Comparison of ENCODE assay signal across 13 mouse cellular contexts in the genomic region with DNA sequence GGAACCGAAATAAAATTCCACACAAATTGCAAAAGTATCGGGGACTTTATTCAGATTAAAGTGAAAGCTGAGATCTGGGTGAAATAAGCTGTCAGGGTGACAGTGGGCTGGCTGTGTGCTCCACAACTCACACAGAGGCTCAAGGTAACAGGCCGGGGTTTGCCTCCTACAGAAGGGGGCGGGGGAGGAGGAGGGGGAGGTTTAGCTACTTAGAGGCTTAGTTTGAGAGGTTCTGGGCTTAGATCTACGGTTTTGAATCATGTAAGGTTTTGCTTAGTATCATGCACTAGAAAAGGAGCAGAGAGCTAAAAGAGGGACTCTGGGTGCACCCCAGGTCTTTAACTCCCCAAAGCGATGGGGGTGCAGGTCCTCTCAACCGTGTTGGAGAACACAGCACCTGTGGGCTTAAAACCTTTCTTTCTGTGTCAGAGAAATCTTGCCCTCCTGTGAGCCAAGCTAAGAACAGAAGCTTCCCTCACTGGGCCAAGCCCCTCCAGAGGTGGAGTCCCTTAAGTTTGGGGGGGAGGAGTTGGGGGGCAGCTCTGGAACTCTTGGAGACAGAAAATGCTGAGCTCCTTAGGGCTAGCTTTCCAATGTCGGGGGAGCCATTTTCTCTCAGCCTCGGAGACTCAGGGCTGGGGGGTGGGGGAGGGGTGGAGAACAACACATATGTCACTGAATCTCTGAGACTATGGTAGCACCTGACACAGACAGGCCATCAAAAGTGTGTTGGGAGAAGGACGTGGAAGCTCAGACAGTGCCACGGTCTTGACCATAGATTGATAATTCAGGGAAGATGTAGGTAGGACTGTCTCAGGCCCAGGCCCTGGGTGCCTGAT. TPM values are rescaled to one million over a fixed set of nuclear protein-coding genes. Genes with fewer than 3 reads are reported as not detected.
"Had no signal": no experiment of that assay in that cellular context is flagged by ENCODE, and none has a peak within 500 bp of the region (broad histone marks: within the 10 kb centered on the region; RNA-seq: fewer than 3 reads in every experiment).

No protein-coding gene starts in this region.

- H3K9me3 ChIP-seq: kidney, embryonic 15.5 days; limb, embryonic 10.5 days; liver, embryonic 15.5 days; midbrain, embryonic 15.5 days had no signal

- DNase-seq: kidney, adult 18-20 months; kidney, postnatal 25 days; lung, embryonic 14.5 days; lung, postnatal 10 days; lung, postnatal 4 days; right cerebral cortex, postnatal 14 days had no signal

- H3K4me3 ChIP-seq: kidney, embryonic 15.5 days; left cerebral cortex, adult 2 months; limb, embryonic 10.5 days; liver, embryonic 15.5 days; midbrain, embryonic 15.5 days had no signal

- ATAC-seq: midbrain, embryonic 15.5 days had no signal

- H3K9ac ChIP-seq: kidney, embryonic 15.5 days; liver, embryonic 15.5 days; lung, embryonic 14.5 days; midbrain, embryonic 15.5 days had no signal

- H3K4me1 ChIP-seq: midbrain, embryonic 15.5 days had no signal

- H3K27me3 ChIP-seq: kidney, embryonic 15.5 days; liver, embryonic 15.5 days; midbrain, embryonic 15.5 days had no signal

- H3K27ac ChIP-seq: kidney, embryonic 15.5 days; left cerebral cortex, adult 2 months; limb, embryonic 10.5 days; liver, embryonic 15.5 days; midbrain, embryonic 15.5 days had no signal

- H3K4me2 ChIP-seq: kidney, embryonic 15.5 days; liver, embryonic 11.5 days; liver, embryonic 15.5 days; lung, embryonic 14.5 days; midbrain, embryonic 11.5 days; midbrain, embryonic 15.5 days had no signal

- H3K36me3 ChIP-seq: kidney, embryonic 15.5 days; limb, embryonic 10.5 days; midbrain, embryonic 15.5 days had no signal

RNA-seq across cellular contexts. Expression of a gene that starts 14.9 kb away (rescaled TPM):
- polyA plus RNA-seq: limb, embryonic 10.5 days; liver, embryonic 11.5 days; liver, embryonic 15.5 days; midbrain, embryonic 11.5 days had no signal
